8 mouse cellular contexts compared by ENCODE assay signal in genomic region chr14:122490441-122491328, GRCm38 (mm10). TPM values are rescaled to one million over a fixed set of nuclear protein-coding genes. Genes with fewer than 3 reads are reported as not detected.
A peak's percentile ranks its signal among the peaks of the same experiment; 100 is the strongest.
DNase-seq lines count a peak whose midpoint lies in the region; ATAC-seq and TF ChIP-seq lines count a peak whose summit lies in the region.

Gm10837 (plus strand) TSS chr14:122490586.

- no peaks in the 10 kb centered on the region for H3K9me3 ChIP-seq in lung, postnatal 0 days (ENCODE audit: low read length)
- H3K9me3 ChIP-seq in intestine, embryonic 14.5 days (ENCODE audit: control insufficient read depth, low read length), result no peaks in the 10 kb centered on the region
- peaks cover 4% of the 10 kb centered on the region; the same call in 1 of the 2 replicates for H3K9me3 ChIP-seq in neural tube, embryonic 12.5 days

- H3K4me1 ChIP-seq in lung, postnatal 0 days (ENCODE audit: insufficient read depth, low read depth, low read length), result no peaks in the 10 kb centered on the region
- peaks cover 5% of the 10 kb centered on the region; the same call in 1 of the 2 replicates for H3K4me1 ChIP-seq in intestine, embryonic 14.5 days (replicated peaks; ENCODE audit: control insufficient read depth, insufficient read depth, low read length)
- 0 out of 2 replicates have a peak, but pooled peaks cover 12% of the 10 kb centered on the region for H3K4me1 ChIP-seq in neural tube, embryonic 12.5 days
- H3K4me1 ChIP-seq in thymus, adult 2 months (replicated peaks; ENCODE audit: control insufficient read depth, insufficient read depth, low read length), result 0 out of 2 replicates have a peak, but pooled peaks cover 4% of the 10 kb centered on the region

- peaks cover 66% of the 10 kb centered on the region for H3K27me3 ChIP-seq in lung, postnatal 0 days (replicated peaks; ENCODE audit: insufficient read depth, low read length)
- peaks cover 76% of the 10 kb centered on the region for H3K27me3 ChIP-seq in intestine, embryonic 14.5 days (replicated peaks; ENCODE audit: control insufficient read depth, insufficient read depth, low read length)
- H3K27me3 ChIP-seq in neural tube, embryonic 12.5 days (replicated peaks), result peaks cover 36% of the 10 kb centered on the region
- peaks cover 7% of the 10 kb centered on the region; the same call in 1 of the 2 replicates for H3K27me3 ChIP-seq in thymus, adult 2 months (ENCODE audit: control insufficient read depth, insufficient read depth, low read length)

- no peak for TF ChIP-seq EP300 in lung, postnatal 0 days (IDR thresholded peaks at IDR 0.05)

- H3K36me3 ChIP-seq in lung, postnatal 0 days (ENCODE audit: insufficient read depth, low read length), result no peaks in the 10 kb centered on the region
- H3K36me3 ChIP-seq in intestine, embryonic 14.5 days (ENCODE audit: control insufficient read depth, insufficient read depth, low read length), result no peaks in the 10 kb centered on the region
- H3K36me3 ChIP-seq in neural tube, embryonic 12.5 days, result no peaks in the 10 kb centered on the region
- H3K36me3 ChIP-seq in thymus, adult 2 months (ENCODE audit: control insufficient read depth, insufficient read depth, low read length), result no peaks in the 10 kb centered on the region

- H3K4me2 ChIP-seq in lung, postnatal 0 days (replicated peaks; ENCODE audit: low read depth, low read length), result peak within 1 kb of the TSS; percentile 28; the same call in 1 of the 2 replicates
- H3K4me2 ChIP-seq in intestine, embryonic 14.5 days (ENCODE audit: low read length), result peak within 1 kb of the TSS; percentile 6; the same call in 1 of the 2 replicates
- peak within 1 kb of the TSS; percentile 60 for H3K4me2 ChIP-seq in neural tube, embryonic 12.5 days (replicated peaks)

- DNase-seq in lung, postnatal 0 days (ENCODE audit: low spot score), result no peak
- DNase-seq in lung, postnatal 10 days, result no peak
- DNase-seq in embryo, embryonic 11 days, result peak; percentile 69
- DNase-seq in intestine, embryonic 14.5 days (ENCODE audit: low spot score), result peak; percentile 61
- DNase-seq in urinary bladder, postnatal 36 days (ENCODE audit: low spot score in 2 of 2), result no peak
- no peak for DNase-seq in frontal cortex, postnatal 10 days (ENCODE audit: low spot score in 2 of 2)
- no peak for DNase-seq in thymus, adult 2 months

- 3% methylated on average over 48 of the region's 51 CpGs for WGBS in lung, postnatal 0 days
- WGBS in intestine, embryonic 14.5 days, result 2% methylated on average over 47 of the region's 51 CpGs
- under 1% methylated on average over 51 of the region's 51 CpGs for WGBS in neural tube, embryonic 12.5 days
- 5% methylated on average over 51 of the region's 51 CpGs for WGBS in thymus, adult 2 months

- peak within 1 kb of the TSS; percentile 17 for H3K4me3 ChIP-seq in lung, postnatal 0 days (ENCODE audit: low read depth, low read length)
- peak within 1 kb of the TSS; percentile 4; the same call in 1 of the 2 replicates for H3K4me3 ChIP-seq in intestine, embryonic 14.5 days (ENCODE audit: low read depth, low read length)
- H3K4me3 ChIP-seq in neural tube, embryonic 12.5 days, result peak within 1 kb of the TSS; percentile 28
- H3K4me3 ChIP-seq in thymus, adult 2 months (ENCODE audit: control insufficient read depth, insufficient read depth, low read length), result no peak within 1 kb of the TSS

- H3K27ac ChIP-seq in lung, postnatal 0 days (ENCODE audit: low read length), result no peak within 1 kb of the TSS
- no peak within 1 kb of the TSS for H3K27ac ChIP-seq in intestine, embryonic 14.5 days (ENCODE audit: low read depth)
- no peak within 1 kb of the TSS for H3K27ac ChIP-seq in neural tube, embryonic 12.5 days
- no peak within 1 kb of the TSS for H3K27ac ChIP-seq in thymus, adult 2 months (ENCODE audit: control insufficient read depth, insufficient read depth, low read length)

- no peak for TF ChIP-seq POLR2A in thymus, adult 2 months (IDR thresholded peaks at IDR 0.05; ENCODE audit: control insufficient read depth, extremely low read depth, insufficient read depth, low read length, poor library complexity)

- TF ChIP-seq CTCF in lung, postnatal 0 days (IDR thresholded peaks at IDR 0.05), result no peak
- TF ChIP-seq CTCF in thymus, adult 2 months (IDR thresholded peaks at IDR 0.05; ENCODE audit: borderline replicate concordance, control insufficient read depth, extremely low read depth, insufficient read depth, low read length, poor library complexity), result no peak

- no peak within 1 kb of the TSS for H3K9ac ChIP-seq in lung, postnatal 0 days (replicated peaks; ENCODE audit: low read depth)
- no peak within 1 kb of the TSS for H3K9ac ChIP-seq in intestine, embryonic 14.5 days (ENCODE audit: low read length)
- no peak within 1 kb of the TSS for H3K9ac ChIP-seq in neural tube, embryonic 12.5 days

- ATAC-seq in lung, postnatal 0 days, result peak; percentile 23; the same call in 1 of the 2 replicates
- peak; percentile 72 for ATAC-seq in intestine, embryonic 14.5 days (replicated peaks; ENCODE audit: low FRiP score, low TSS enrichment, low read depth)
- peak; percentile 90 for ATAC-seq in neural tube, embryonic 12.5 days (ENCODE audit: low FRiP score, low read depth)

RNA-seq across cellular contexts. Expression of gene Gm10837, which starts in this region (rescaled TPM):
- not detected in 2 replicates for polyA plus RNA-seq in lung, postnatal 0 days (2015; fragmentation: Nextera tagmentation; extraction: Ambion mirVana)
- polyA plus RNA-seq in intestine, embryonic 14.5 days (2014; fragmentation: Nextera tagmentation; extraction: Ambion mirVana), result not detected in 2 replicates
- polyA plus RNA-seq in neural tube, embryonic 12.5 days (2016; fragmentation: Nextera tagmentation; extraction: Ambion mirVana), result 0.57 and 0.68 TPM in 2 replicates
- polyA plus RNA-seq in thymus, adult 2 months (2012; rRNA removed), result not detected in 2 replicates

Comparison
In these comparisons a context has a peak if more than half of its experiments do, and no peak if none do; other contexts are left out.
1. Peak in ATAC-seq, H3K4me3 ChIP-seq and H3K4me2 ChIP-seq in lung, postnatal 0 days; RNA of the gene not detected or under 1 TPM.
2. Peak in DNase-seq, ATAC-seq, H3K4me3 ChIP-seq and H3K4me2 ChIP-seq in intestine, embryonic 14.5 days; RNA of the gene not detected or under 1 TPM.
3. Peak in ATAC-seq, H3K4me3 ChIP-seq and H3K4me2 ChIP-seq in neural tube, embryonic 12.5 days; RNA of the gene not detected or under 1 TPM.
4. ATAC-seq: peak in every context shown above with its lines; median percentile 90 in neural tube, embryonic 12.5 days; 72 in intestine, embryonic 14.5 days; 23 in lung, postnatal 0 days.
5. H3K4me2 ChIP-seq: peak in every context shown above with its lines; median percentile 60 in neural tube, embryonic 12.5 days; 28 in lung, postnatal 0 days; 6 in intestine, embryonic 14.5 days.